Mouse (Mus musculus) fat pad, adult 2 months (tissue): ENCODE results near the gene Ripor3.

Source experiments
- DNase-seq: peaks from one replicate; pipeline ENCODE4 v3.0.0-alpha.2; 2011; ENCODE audit warnings: low read depth, low spot score; ENCODE audit errors: extremely low read depth

The Ripor3 gene

GRCm38 (mm10) chr2:168031842-168032241 lies 21.4 kb upstream of the Ripor3 start:
- DNase-seq, result no peak

- DNase-seq, result no peak
These were observed 18.0 kb upstream of the Ripor3 start for GRCm38 (mm10) chr2:168028376-168028775.

DNA sequence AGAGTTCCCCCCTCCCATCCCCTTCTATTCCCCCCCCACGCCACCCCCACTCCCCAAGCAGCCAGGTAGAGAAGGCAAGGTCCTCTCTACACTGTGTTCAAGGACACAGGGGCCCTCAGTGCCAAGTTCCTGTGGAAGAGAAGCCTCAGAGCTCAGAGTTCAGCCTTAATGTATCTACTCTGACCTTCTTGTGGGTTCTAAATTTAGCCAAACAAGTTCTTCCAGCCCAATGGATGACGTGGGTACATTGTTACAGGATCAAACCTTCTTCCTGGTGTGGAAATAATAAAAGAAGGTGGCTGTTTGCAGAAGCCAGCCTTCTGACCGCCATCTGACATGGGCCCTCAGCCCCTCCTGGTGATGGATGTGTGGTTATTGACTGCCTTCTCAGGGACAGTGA lies 16.0 kb upstream of the Ripor3 start:
- no peak for DNase-seq

DNA sequence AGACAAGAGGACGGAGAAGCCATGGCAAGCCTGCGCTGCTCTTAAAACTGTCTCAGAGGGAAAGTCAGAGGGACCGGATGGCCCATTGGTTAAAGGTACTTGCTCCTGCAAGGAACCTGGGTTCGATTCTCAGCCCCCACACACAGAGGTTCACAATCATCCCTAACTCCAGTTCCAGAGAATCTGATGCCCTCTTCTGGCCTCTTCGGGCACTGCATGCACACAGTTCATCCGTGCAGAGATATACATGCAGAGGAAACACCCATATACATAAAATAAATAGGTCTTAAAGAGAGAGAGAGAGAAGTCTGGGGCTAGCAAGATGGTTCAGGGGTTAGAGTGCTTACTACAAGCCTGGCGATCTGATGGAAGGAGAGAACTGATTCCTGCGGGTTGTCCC lies 15.5 kb upstream of the Ripor3 start:
- no peak for DNase-seq

- no peak for DNase-seq
These were observed 14.8 kb upstream of the Ripor3 start for GRCm38 (mm10) chr2:168025174-168025573.

DNA sequence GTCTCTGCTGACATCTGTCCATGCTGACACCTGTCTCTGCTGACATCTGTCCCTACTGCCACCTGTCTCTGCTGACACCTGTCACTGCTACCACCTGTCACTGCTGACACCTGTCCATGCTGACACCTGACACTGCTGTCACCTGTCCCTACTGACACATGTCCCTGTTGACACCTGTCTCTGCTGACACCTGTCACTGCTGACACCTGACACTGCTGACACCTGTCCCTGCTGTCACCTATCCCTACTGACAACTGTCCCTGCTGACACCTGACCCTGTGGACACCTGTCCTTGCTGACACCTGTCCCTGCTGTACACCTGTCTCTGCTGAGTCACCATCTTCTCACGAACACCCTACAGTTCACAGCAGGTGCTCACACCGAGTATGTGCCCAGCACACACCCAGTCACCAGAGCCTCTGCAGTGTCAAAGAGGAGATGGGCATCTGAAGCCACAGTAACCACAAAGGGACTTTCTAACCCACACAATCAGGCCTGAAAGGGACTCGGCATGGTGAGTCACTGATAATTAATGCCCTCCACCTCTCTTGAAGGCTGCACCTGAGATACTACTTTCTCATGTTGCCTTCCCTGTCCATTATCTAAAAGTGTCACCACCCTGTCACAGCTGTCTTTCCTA lies 13.5 kb upstream of the Ripor3 start:
- no peak for DNase-seq

GRCm38 (mm10) chr2:168019201-168019715 lies 8.8 kb upstream of the Ripor3 start:
- no peak for DNase-seq

DNA sequence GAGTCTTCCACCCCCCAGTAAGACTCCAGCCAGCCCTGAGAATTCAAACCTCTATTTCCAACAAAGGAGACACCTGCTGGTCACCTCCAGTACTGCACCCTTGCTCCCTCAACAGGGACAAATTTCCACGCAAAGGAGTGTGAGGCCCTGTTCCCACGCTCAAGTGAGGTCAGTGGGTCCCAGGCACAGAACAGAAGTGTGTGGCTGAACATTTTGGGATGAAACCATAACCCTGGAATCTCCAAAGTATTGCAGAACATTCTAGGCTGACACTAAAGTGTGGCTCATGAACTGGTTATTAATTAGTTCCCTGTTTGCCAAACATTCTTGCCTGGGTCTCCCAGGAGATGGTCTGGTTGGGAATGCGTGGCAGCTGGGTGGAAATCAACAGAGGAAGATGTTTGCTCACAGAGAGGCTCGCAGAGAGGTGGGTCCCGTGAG lies 6.6 kb upstream of the Ripor3 start:
- no peak for DNase-seq

DNA sequence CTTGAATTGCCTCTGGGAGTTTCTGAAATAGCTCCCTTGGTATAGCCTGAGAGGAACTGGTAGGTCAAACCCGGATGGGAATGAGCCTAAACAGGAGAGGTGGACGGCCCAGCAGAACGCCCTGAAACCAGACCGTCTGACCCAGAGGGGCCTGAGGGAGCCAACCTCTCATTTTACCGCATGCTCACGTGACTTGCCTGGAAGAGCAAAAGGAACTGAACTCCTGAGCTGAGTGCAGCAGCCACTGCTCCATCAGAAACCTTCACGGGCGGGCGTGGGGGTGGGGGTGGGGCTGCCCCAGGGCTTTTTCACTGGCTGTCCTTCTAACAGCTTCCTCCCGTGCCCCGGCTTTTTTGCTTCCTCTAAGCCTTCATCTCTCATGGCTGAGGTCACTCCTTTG lies 475 bp upstream of the Ripor3 start:
- DNase-seq, result no peak

GRCm38 (mm10) chr2:168008132-168008531 lies 2.3 kb downstream of the Ripor3 start:
- DNase-seq, result no peak

GRCm38 (mm10) chr2:168006489-168006888 lies 3.9 kb downstream of the Ripor3 start:
- DNase-seq, result no peak

GRCm38 (mm10) chr2:168005616-168006015 lies 4.8 kb downstream of the Ripor3 start:
- DNase-seq, result no peak

- DNase-seq, result no peak
These were observed 5.4 kb downstream of the Ripor3 start for GRCm38 (mm10) chr2:168005005-168005404.

GRCm38 (mm10) chr2:168004369-168004768 lies 6.0 kb downstream of the Ripor3 start:
- no peak for DNase-seq

GRCm38 (mm10) chr2:168003431-168003830 lies 7.0 kb downstream of the Ripor3 start:
- no peak for DNase-seq

GRCm38 (mm10) chr2:168002884-168003283 lies 7.5 kb downstream of the Ripor3 start:
- no peak for DNase-seq

DNA sequence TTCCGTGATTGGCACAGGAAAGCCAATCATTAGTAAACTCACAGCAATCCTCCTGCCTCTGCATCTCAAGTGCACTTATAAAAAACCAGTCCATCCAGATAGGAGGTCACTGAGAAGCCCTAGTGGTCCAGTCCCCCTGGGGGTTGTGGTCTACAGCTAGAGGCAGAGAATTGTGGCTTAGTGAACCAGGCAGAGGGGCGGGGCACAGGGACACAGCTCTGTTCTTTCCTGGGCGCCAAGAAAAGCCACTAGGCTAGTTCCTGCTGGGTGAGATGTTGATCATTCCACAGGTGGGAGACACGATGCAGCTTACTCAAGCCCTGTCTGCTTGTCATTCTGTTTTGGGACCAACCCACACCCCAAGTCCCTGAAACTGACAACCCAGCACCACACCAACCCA lies 8.2 kb downstream of the Ripor3 start:
- DNase-seq, result no peak

GRCm38 (mm10) chr2:167999145-167999743 lies 11.2 kb downstream of the Ripor3 start:
- no peak for DNase-seq

- no peak for DNase-seq
These were observed 12.9 kb downstream of the Ripor3 start for GRCm38 (mm10) chr2:167997562-167997961.

GRCm38 (mm10) chr2:167996672-167997215 lies 13.7 kb downstream of the Ripor3 start:
- no peak for DNase-seq

DNA sequence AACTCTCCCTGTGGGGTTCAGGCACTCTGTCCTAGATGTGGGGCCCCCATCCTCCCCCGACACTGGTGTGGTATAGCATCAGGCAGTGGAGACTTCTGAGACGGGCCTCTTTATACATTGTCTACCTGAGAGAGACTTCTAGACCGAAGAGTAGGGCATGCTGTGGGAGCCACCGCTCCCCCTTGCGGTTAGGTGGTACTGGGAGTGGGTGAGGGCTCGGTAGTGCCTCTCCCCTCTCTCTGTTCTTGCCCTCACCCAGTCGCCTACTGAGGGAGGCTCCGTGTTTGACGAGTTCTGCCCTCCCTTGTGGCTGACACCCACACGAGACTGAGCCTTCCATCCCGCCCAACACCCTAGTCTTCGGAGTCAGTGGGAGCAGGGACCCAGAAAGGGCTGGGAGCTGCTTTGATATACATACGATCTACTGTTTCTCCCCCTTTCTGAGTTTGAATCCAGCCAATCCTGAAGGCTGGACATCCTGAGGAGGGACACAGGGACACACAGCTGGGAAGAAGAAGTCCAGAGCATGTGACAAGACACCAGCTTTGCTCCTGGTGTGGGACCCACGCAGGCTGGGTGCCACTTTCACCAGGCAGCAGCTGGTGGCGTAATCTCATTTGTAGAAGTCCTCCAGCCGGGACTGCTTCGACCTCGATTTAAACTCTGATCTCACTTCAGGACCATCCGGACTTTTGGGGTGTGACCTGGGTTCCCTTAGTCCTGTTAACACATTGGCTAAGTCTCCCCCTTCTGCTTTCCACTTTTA lies 14.4 kb downstream of the Ripor3 start:
- no peak for DNase-seq

DNA sequence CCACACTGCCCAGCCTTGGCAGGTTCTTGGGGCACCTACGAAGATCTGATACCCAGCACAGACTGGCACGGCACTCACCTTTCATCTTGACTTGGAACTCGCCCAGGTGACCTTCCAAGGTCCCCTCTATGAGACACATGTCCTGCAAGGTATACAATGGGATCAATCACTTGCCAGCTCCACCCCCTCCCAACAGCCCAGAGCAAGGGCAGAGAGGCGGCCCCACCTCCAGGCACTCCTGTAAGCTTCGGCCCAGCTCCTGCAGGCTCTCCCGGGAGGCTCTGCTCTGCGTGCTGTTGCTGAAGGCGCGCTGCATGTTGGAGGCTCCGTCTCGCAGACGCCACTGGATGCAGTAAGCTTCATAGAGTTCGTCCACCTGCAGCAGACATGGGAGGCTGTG lies 17.2 kb downstream of the Ripor3 start:
- no peak for DNase-seq
